8 mouse cellular contexts compared by ENCODE assay signal in the genomic region with DNA sequence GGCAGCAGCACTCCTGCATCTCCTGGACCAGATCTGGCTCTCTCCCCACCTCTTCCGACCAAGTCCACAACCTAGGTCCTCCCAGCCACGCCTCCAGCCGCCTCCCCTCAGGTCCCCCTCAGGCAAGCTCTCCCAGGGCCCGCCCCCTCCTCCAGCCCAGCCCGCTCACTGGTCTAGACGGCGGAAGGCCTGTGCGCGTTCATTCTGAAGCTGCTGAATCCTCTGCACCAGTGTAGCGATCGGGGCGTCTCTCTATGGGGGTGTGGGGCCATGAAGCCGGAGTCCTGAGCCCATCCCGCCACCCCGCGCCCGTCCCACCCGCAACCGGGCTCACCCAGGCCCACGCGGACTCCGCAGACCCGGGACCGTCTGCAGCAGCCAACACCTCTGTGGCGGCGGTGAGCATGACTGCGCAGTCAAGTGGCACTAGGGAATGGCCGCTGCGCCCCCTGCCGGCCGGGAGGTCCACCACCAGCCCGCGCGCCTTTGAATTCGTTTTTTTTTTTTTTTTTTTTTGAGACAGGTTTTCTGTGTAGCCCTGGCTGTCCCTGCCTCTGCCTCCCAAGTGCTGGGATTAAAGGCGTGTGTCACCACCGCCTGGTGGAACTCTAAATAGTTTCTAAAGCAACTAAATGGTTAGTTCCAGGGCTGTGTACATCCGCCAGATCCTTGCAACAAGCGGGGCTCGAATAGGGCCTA. TPM values are rescaled to one million over a fixed set of nuclear protein-coding genes. Genes with fewer than 3 reads are reported as not detected.
DNase-seq lines count a peak whose midpoint lies in the region; ATAC-seq lines count a peak whose summit lies in the region.

A gene (minus strand): TSS at position 425 of the 699 bp plus-strand sequence.

- H3K4me3 ChIP-seq in hindbrain, embryonic 10.5 days: peak within 1 kb of the TSS; percentile 64

- H3K4me1 ChIP-seq in hindbrain, embryonic 10.5 days (replicated peaks): peaks cover 75% of the 10 kb centered on the region

- H3K9me3 ChIP-seq in hindbrain, embryonic 10.5 days: no peaks in the 10 kb centered on the region

- WGBS in hindbrain, embryonic 10.5 days: 3% methylated on average over 40 of the region's 40 CpGs

- peaks cover 43% of the 10 kb centered on the region for H3K36me3 ChIP-seq in hindbrain, embryonic 10.5 days

- H3K27me3 ChIP-seq in hindbrain, embryonic 10.5 days (ENCODE audit: insufficient read depth, poor library complexity, severe bottlenecking): peaks cover 35% of the 10 kb centered on the region

- peak; percentile 88 for DNase-seq in MEL-GATA-1-ER (ENCODE audit: extremely low read depth, low read depth)
- DNase-seq in cerebellum, adult 8-10 months: peak; percentile 94
- DNase-seq in hindbrain, embryonic 10.5 days (ENCODE audit: low spot score): peak; percentile 97
- DNase-seq in layer of hippocampus, postnatal 10 days (ENCODE audit: low spot score in 2 of 2): peak; percentile 95 to 98
- peak; percentile 97 for DNase-seq in lung, postnatal 10 days
- DNase-seq in ovary, postnatal 36 days (ENCODE audit: low spot score): peak; percentile 93
- DNase-seq in thymus, postnatal 25 days: peak; percentile 95

- ATAC-seq in frontal cortex, adult (ENCODE audit: low TSS enrichment): peak; percentile 57

- H3K27ac ChIP-seq in hindbrain, embryonic 10.5 days: peak within 1 kb of the TSS; percentile 95

RNA-seq across cellular contexts. Expression of the gene that starts here (rescaled TPM):
- polyA plus RNA-seq in hindbrain, embryonic 10.5 days (2016; fragmentation: Nextera tagmentation; extraction: Ambion mirVana): 131 and 148 TPM in 2 replicates
- 100 to 1,000 TPM in 1 of 2 experiments, 10 to 100 TPM in 1; 97.8 to 106 TPM for total RNA-seq in layer of hippocampus, postnatal 10 days (2021)

Comparison
In these comparisons a context has a peak if more than half of its experiments do, and no peak if none do; other contexts are left out.
1. Peak in every context shown above with its lines: DNase-seq, ATAC-seq, H3K4me3 ChIP-seq and H3K27ac ChIP-seq.